Mouse (Mus musculus): Measurements from ENCODE around the gene Zfp385a.

- TF ChIP-seq CTCF (IDR thresholded peaks at IDR 0.05; ENCODE audit: borderline replicate concordance, insufficient read depth, low read length) = no peak
- TF ChIP-seq POLR2A (IDR thresholded peaks at IDR 0.05; ENCODE audit: low read depth, low read length) = no peak
Measured at GRCm38 (mm10) chr15:103304616-103304969, 35.3 kb downstream of the Zfp385a start.

Measured in embryonic fibroblast, embryonic 13.5 days (primary cell).